ENCODE assay signal across 13 mouse cellular contexts in genomic region chr4:96022803-96023202, GRCm38 (mm10). TPM values are rescaled to one million over a fixed set of nuclear protein-coding genes. Genes with fewer than 3 reads are reported as not detected.
DNase-seq lines count a peak whose midpoint lies in the region.
"Had no signal": no experiment of that assay in that cellular context is flagged by ENCODE, and none has a peak within 500 bp of the region (broad histone marks: within the 10 kb centered on the region; RNA-seq: fewer than 3 reads in every experiment).

No protein-coding gene starts in this region.

- peak; percentile 5 for DNase-seq in adrenal gland, adult 2 months
- no peak for DNase-seq in adrenal gland, postnatal 25 days
- DNase-seq in kidney, adult 9 months = peak; percentile 23
- no peak for DNase-seq in kidney, adult 18-20 months
- peak; percentile 62 for DNase-seq in 416B (ENCODE audit: low read depth)
- DNase-seq in forelimb bud, embryonic 11.5 days (ENCODE audit: low read depth, low spot score) = peak; percentile 2
- DNase-seq in right cerebral cortex, postnatal 10 days (ENCODE audit: low spot score in 2 of 2) = no peak
- DNase-seq in urinary bladder, postnatal 36 days (ENCODE audit: low spot score in 2 of 2) = no peak
- DNase-seq: right cerebral cortex, postnatal 25 days; thymus, postnatal 4 days had no signal

RNA-seq across cellular contexts. Expression of gene Cyp2j13, which starts 54.5 kb away (rescaled TPM):
- total RNA-seq in adrenal gland, adult 2 months (2021) = not detected
- not detected in 2 replicates for polyA plus RNA-seq in adrenal gland, adult 2 months (2012; rRNA removed)
- not detected in 2 replicates for total RNA-seq in adrenal gland, postnatal 25 days (2021)
- polyA plus RNA-seq: embryonic facial prominence, embryonic 15.5 days; heart, embryonic 15.5 days; midbrain, embryonic 11.5 days had no signal

RNA-seq across cellular contexts. Expression of gene Hook1, which starts 55.8 kb away (rescaled TPM):
- 1 to 10 TPM; 6.2 to 7.0 TPM for total RNA-seq in adrenal gland, adult 2 months (2021)
- 1.2 and 1.4 TPM in 2 replicates for polyA plus RNA-seq in adrenal gland, adult 2 months (2012; rRNA removed)
- total RNA-seq in adrenal gland, postnatal 25 days (2021) = 9.0 and 9.5 TPM in 2 replicates

Comparison
In these comparisons a context has a peak if more than half of its experiments do, and no peak if none do; other contexts are left out.
1. DNase-seq: peak in adrenal gland, adult 2 months (single experiment), kidney, adult 9 months (single experiment), 416B (single experiment) and forelimb bud, embryonic 11.5 days (single experiment); none in adrenal gland, postnatal 25 days (single experiment), kidney, adult 18-20 months (single experiment), right cerebral cortex, postnatal 10 days (0 of 2) and urinary bladder, postnatal 36 days (0 of 2).